Mouse (Mus musculus) intestine, embryonic 14.5 days (tissue): Measurements from ENCODE around the gene Troap. TPM values are rescaled to one million over a fixed set of nuclear protein-coding genes. Genes with fewer than 3 reads are reported as not detected.

ENCODE experiments used
- ATAC-seq: fragments of 200-750 bp; cut with Nextera tagmentation; replicated peaks from 2 replicates; pipeline ENCODE4 v1.8.0; 2017; ENCODE audit warnings: low read depth, moderate number of reproducible peaks, moderate TSS enrichment, moderate library complexity; ENCODE audit not compliant: low FRiP score, low TSS enrichment
- DNase-seq: peaks from one replicate; pipeline ENCODE4 v3.0.0-alpha.2; 2018; ENCODE audit warnings: low spot score
- H3K27ac ChIP-seq: fragments of 300-500 bp; sonication (generic); 2 replicates; pipeline ENCODE4 v1.5.1; 2014; ENCODE audit warnings: low read depth, mild to moderate bottlenecking, control low read depth
- H3K27me3 ChIP-seq: fragments of 300-500 bp; sonication (generic); replicated peaks from 2 replicates; pipeline ENCODE4 v1.6.1; 2014; ENCODE audit warnings: low read length, control low read depth; ENCODE audit not compliant: control insufficient read depth, insufficient read depth
- H3K36me3 ChIP-seq: fragments of 300-500 bp; sonication (generic); 2 replicates; pipeline ENCODE4 v1.6.1; 2014; ENCODE audit warnings: low read length, control low read depth; ENCODE audit not compliant: control insufficient read depth, insufficient read depth
- H3K4me1 ChIP-seq: fragments of 300-500 bp; sonication (generic); replicated peaks from 2 replicates; pipeline ENCODE4 v1.6.1; 2014; ENCODE audit warnings: low read length, control low read depth, mixed read lengths; ENCODE audit not compliant: control insufficient read depth, insufficient read depth
- H3K4me2 ChIP-seq: fragments of 300-500 bp; sonication (generic); 2 replicates; pipeline ENCODE4 v1.6.1; 2014; ENCODE audit warnings: low read length
- H3K4me3 ChIP-seq: fragments of 300-500 bp; sonication (generic); 2 replicates; pipeline ENCODE4 v1.5.1; 2014; ENCODE audit warnings: low read depth, low read length, control low read depth, mixed read lengths
- H3K9ac ChIP-seq: fragments of 300-500 bp; sonication (generic); 2 replicates; pipeline ENCODE4 v1.6.1; 2014; ENCODE audit warnings: mild to moderate bottlenecking, low read length
- H3K9me3 ChIP-seq: fragments of 300-500 bp; sonication (generic); 2 replicates; pipeline ENCODE4 v1.6.1; 2016; ENCODE audit warnings: low read length, control low read depth; ENCODE audit not compliant: control insufficient read depth
- WGBS: fragments of 180-500 bp; shearing (Covaris S2); extraction: QIAGEN DNeasy Blood & Tissue Kit; methylation state at CpG from one replicate; pipeline ENCODE4 v1.1.7; 2014; 5-methylcytosine and 5-hydroxymethylcytosine counted together
- polyA plus RNA-seq: library from polyadenylated mRNA; unstranded; fragments of >200 nt; fragmentation: Nextera tagmentation; extraction: Ambion mirVana; gene quantifications from 2 replicates; pipeline ENCODE4 v1.2.1, GENCODE M21; 2014

The Troap gene
- polyA plus RNA-seq, 1 experiment from 2014 or later = 25.4 TPM

DNA sequence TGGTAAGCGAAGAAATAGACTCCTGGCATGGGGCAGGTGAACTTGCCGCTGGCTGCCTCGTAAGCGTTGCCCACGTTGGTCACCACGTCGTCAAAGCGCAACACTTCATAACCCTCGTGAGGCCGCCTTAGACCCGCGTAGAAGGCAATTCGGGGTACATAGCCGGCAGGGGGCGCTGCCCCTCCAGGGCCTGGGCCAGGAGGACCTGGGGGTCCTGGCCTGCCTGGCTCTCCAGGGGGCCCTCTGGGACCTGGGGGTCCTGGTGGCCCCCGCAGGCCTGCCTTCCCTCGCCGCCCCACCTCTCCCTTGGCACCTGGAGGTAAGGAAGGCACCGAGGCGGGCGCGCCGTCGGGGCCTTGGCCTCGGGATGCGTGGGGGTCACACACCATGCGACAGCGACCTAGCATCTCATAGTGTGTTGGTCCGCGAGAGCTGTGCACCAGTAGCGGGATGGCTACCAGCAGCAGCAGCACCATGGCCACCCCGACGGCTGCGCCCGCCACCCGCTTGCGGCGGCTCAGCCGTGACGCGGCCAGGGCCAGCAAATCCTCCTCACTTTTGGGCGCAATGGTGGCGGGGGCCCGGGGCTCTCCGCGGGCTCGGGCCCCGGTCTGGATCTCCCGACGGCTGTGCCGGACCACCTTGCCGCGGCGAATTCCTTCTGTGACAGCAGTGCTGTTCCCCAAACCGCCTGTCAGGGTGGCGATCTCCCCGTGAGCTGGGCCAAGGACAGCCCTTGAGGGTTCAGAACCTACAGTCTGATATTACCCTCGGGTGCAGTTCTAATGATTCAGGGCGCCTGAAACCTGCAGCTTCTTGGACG is 13.1 kb downstream of the Troap start, which contains the start of gene C1ql4:
TSS of gene C1ql4 (minus strand) at position 565 of the 823 bp plus-strand sequence.
- Histone ChIP-seq H3K4me2 (peak within 1 kb of the TSS; percentile 43), H3K27ac (no peak within 1 kb of the TSS), H3K27me3 (peaks cover 94% of the 10 kb centered on the region), H3K4me1 (peaks cover 18% of the 10 kb centered on the region), H3K9me3 (no peaks in the 10 kb centered on the region), H3K4me3 (peak within 1 kb of the TSS; percentile 18), H3K36me3 (peaks cover 10% of the 10 kb centered on the region), H3K9ac (no peak within 1 kb of the TSS)
- peak; percentile 74 for DNase-seq
- ATAC-seq = no peak
- 10% methylated on average over 60 of the region's 60 CpGs for WGBS

DNA sequence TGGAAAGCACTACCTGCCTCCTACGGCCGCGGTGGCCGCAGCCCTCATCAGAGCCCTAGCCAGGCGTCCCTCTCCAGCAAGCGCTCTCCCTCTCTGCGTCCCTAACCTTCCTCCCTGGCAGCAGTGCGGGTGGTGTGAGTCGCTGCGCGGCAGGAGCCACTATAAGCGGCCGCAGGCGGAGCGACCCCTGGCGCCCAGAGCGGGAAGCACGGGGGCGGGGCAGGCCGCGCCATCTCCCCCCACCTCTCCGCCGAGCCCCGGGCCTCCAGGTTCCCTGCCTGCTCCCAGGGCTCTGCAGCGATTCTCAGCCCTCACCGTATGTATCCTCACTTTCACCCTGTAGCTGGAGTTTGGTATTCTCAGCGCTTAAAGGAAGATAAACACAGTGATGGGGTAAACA is 13.9 kb downstream of the Troap start:
- Histone ChIP-seq H3K36me3 (0 out of 2 replicates have a peak, but pooled peaks cover 3% of the 10 kb centered on the region), H3K27me3 (peaks cover 99% of the 10 kb centered on the region), H3K27ac (no peak overlapping the region), H3K9ac (no peak overlapping the region), H3K9me3 (no peaks in the 10 kb centered on the region), H3K4me3 (peak overlapping the region; percentile 18), H3K4me1 (peaks cover 18% of the 10 kb centered on the region), H3K4me2 (peak overlapping the region; percentile 43)
- DNase-seq = peak; percentile 95
- 1% methylated on average over 23 of the region's 27 CpGs for WGBS
- ATAC-seq = peak; percentile 24; the same call in 1 of the 2 replicates

DNA sequence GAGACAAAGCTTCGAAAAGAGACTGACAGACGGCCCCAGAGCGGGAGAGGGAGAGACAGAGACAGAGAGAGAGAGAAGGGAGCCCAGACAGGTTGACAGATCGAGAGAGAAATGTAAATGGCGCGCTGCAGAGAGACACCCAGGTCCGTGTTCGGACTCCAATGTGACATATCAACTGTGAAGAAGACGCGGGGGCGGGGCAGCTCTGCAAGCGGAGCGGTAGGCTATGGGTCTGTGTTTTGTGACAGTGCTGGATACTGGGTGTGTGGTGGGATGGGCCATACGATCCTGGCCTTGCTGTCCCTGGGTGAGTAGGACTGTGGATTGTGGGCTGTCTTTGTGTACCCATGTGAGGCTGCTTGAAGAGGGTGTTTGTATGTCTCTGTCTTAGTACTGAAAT is 14.7 kb downstream of the Troap start:
- ATAC-seq = no peak
- DNase-seq = no peak
- H3K9ac ChIP-seq = no peak overlapping the region
- H3K36me3 ChIP-seq = no peaks in the 10 kb centered on the region
- H3K4me3 ChIP-seq = no peak overlapping the region
- WGBS = 12% methylated on average over 14 of the region's 14 CpGs
- H3K4me1 ChIP-seq = peaks cover 13% of the 10 kb centered on the region; the same call in 1 of the 2 replicates
- 0 out of 2 replicates have a peak overlapping the region, but pooled peaks have one; percentile 5 for H3K4me2 ChIP-seq
- H3K9me3 ChIP-seq = no peaks in the 10 kb centered on the region
- peaks cover 100% of the 10 kb centered on the region for H3K27me3 ChIP-seq
- H3K27ac ChIP-seq = no peak overlapping the region

DNA sequence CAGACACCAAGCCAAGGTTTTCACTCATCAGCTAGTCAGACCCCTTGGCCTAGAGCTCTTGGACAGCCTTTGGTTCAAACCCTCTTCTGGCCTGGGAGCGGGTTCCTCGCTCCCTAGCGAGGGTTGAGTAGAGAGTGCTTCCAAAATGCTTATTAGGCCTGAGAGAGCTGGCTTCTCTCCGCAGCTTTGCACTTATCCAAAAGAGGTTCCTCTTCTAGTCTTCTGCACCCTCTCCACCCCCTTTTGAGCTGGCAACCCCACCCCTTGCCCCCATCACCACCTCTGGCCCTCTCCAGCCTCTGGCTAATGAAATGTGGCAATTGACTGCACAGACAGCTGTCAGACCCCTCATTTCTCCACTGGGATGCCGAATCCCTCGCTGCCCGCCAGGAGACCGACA is 18.5 kb downstream of the Troap start, which contains the start of gene Dnajc22:
TSS of gene Dnajc22 (plus strand) at position 301 of the 400 bp plus-strand sequence.
- ATAC-seq (no peak), DNase-seq (no peak)
- no peaks in the 10 kb centered on the region for H3K9me3 ChIP-seq
- H3K9ac ChIP-seq = peak within 1 kb of the TSS; percentile 27; the same call in 1 of the 2 replicates
- H3K4me1 ChIP-seq = peaks cover 32% of the 10 kb centered on the region
- H3K4me3 ChIP-seq = peak within 1 kb of the TSS; percentile 41
- H3K27me3 ChIP-seq = peaks cover 97% of the 10 kb centered on the region
- H3K36me3 ChIP-seq = no peaks in the 10 kb centered on the region
- peak within 1 kb of the TSS; percentile 90 for H3K4me2 ChIP-seq
- H3K27ac ChIP-seq = no peak within 1 kb of the TSS
- WGBS = 37% methylated on average over 8 of the region's 8 CpGs

DNA sequence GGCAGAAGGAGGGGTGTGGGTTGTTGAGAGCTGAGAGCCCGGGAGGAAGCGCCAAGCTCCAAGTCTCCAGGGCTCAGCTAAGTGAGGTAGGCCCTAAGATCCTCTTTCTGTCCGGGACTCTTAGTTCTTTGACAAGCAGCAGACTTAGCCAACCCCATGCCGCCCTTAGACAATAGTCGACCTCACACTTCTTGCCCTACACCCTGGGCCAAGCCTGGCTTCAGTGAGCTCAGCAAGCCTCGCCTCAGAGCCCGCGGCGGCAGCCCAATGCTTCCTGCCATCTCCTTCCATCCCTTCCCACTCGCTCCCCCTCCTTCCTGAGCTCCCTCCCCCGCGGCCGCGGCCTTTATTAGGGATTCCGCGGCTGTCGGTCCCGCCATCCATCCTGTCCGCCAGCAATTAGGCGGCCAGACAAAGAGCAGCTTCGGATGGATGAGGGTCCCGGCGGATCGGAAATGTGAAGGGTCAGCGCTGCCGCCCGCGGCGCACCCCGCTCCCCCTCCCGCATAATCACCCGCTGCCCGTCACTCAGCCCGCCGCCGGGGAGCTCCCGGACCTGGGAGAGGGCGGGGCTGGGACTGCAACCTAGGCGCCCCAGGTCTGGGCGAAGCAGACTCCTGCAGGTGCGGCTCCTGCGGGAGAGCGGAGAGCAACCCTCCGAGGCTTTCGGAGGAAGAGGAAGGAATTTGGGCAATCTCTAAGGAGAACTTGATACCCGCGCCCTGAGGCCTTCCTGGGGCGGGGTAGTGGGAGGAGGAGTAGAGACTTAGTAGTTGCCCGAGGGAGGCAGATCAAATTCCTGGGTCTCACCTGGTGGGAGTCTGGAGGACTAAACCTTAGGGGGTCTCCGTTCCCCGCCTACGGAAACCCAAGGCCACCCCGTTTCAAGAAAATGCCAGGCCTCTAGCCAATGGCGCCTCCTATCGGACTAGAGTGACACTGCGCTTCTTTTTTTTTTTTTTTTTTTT is 19.2 kb downstream of the Troap start:
- no peaks in the 10 kb centered on the region for H3K36me3 ChIP-seq
- peak overlapping the region; percentile 90 for H3K4me2 ChIP-seq
- peak overlapping the region; percentile 41 for H3K4me3 ChIP-seq
- peak overlapping the region; percentile 27; the same call in 1 of the 2 replicates for H3K9ac ChIP-seq
- peak; percentile 78 for DNase-seq
- H3K27ac ChIP-seq = no peak overlapping the region
- peaks cover 97% of the 10 kb centered on the region for H3K27me3 ChIP-seq
- peaks cover 25% of the 10 kb centered on the region for H3K4me1 ChIP-seq
- peak; percentile 53 for ATAC-seq
- no peaks in the 10 kb centered on the region for H3K9me3 ChIP-seq
- WGBS = under 1% methylated on average over 56 of the region's 56 CpGs

DNA sequence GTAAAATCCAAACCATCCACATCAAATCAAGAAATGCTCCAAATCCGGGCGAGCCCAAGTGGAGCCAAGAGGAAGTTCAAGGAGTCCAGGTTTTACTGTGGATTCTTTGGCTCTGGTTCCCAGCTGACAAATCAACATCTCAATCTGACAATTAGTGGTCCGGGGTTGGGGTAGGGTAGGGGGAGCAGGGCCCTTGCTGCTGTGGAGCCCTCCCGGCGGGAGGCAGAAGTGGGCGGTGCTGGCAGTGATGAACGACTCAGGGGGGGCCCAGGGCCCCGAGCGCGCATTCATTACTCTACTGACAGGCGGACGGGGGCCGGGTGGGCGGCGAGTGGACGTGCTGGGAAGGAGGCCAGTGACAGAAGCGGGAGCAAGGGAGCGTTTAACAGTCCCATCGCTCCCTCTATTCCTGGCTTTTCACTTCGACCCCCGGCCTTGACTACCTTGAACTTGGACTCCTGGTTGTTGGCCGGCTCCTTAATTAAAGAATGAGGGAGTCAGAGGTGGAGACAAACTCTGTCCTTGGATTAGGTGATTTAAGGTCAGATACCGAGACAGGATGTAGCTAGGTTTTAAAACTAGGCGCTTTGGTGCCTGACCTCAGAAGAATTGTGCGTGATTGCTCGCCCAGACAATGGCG is 20.4 kb downstream of the Troap start:
- 1% methylated on average over 27 of the region's 27 CpGs for WGBS
- H3K36me3 ChIP-seq = no peaks in the 10 kb centered on the region
- no peak for DNase-seq
- 0 out of 2 replicates have a peak overlapping the region, but pooled peaks have one; percentile 8 for H3K4me2 ChIP-seq
- H3K27ac ChIP-seq = no peak overlapping the region
- no peak overlapping the region; the same call in 1 of the 2 replicates for H3K4me3 ChIP-seq
- H3K4me1 ChIP-seq = peaks cover 22% of the 10 kb centered on the region
- H3K9ac ChIP-seq = no peak overlapping the region
- no peaks in the 10 kb centered on the region for H3K9me3 ChIP-seq
- H3K27me3 ChIP-seq = peaks cover 97% of the 10 kb centered on the region
- no peak for ATAC-seq

DNA sequence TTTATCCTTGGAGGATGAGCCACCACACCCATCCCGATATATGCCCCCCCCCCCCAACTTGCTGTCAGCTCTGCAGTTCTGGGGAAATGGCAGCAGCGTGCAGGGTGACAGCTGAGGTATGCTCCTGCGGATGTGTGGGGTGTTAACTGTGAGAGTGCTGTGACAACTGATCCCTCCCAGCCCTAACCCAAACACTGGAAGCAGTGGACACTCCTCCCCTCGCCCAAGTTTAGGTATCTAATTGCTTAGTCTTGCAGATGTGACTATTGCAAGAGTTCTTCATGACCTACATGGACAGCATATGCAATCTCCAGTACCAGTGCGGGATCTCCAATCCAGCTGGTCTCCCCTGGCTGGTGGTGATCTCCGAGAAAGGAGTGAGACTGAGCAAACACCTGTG is 21.0 kb downstream of the Troap start:
- ATAC-seq (no peak), DNase-seq (no peak)
- Histone ChIP-seq H3K4me2 (no peak overlapping the region), H3K27ac (no peak overlapping the region), H3K27me3 (peaks cover 94% of the 10 kb centered on the region), H3K9ac (no peak overlapping the region), H3K36me3 (no peaks in the 10 kb centered on the region), H3K4me3 (no peak overlapping the region), H3K4me1 (peaks cover 22% of the 10 kb centered on the region), H3K9me3 (no peaks in the 10 kb centered on the region)
- 7% methylated on average over 6 of the region's 6 CpGs for WGBS
